Mouse (Mus musculus) cerebellum, postnatal 36 days (tissue): ENCODE data around the gene Dnajc1.

Experiments
- DNase-seq, 2 experiments: peaks; one replicate each; pipeline ENCODE4 v3.0.0; 2021 to 2022; ENCODE audit warnings: mixed read lengths in 2 of 2

The Dnajc1 gene

DNA sequence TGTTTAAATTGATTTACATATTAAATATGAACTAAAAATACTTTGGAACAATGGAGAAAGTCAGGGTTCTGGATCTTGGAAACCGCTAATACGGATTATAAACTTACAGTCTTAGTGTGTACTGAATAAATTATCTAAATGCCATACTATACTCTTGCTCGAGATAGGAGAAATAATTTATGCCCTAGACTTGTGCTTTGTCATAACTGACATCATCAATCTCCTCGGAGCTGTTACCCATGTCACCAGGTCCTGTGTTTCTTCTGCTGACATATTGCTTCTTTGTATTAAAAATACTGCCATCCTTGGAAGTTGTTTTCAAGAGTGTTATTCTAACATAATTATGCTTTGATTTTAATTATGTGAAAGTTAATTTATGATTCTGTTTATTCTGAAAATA is 197.3 kb downstream of the Dnajc1 start:
- DNase-seq, result no peak

- no peak for DNase-seq
Observed at GRCm38 (mm10) chr2:18188367-18188766, 204.3 kb downstream of the Dnajc1 start.

DNA sequence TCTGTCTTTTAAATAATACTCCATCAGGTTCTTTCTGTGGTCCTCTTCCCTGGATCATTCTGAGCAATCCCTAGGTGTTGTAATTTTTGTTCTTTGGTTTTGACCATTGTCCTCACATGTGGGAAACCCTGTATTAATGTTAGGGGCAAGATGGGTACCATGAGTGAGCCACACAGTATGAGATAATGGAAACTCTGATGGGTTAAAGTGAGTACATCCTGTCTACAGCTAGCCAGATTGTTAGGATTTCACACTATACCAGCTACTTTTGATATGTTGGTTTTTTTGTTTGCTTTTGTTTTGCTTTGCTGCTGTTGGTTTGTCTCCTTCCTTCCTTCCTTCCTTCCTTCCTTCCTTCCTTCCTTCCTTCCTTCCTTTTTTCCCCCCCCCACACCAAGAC is 209.6 kb downstream of the Dnajc1 start:
- no peak for DNase-seq

DNA sequence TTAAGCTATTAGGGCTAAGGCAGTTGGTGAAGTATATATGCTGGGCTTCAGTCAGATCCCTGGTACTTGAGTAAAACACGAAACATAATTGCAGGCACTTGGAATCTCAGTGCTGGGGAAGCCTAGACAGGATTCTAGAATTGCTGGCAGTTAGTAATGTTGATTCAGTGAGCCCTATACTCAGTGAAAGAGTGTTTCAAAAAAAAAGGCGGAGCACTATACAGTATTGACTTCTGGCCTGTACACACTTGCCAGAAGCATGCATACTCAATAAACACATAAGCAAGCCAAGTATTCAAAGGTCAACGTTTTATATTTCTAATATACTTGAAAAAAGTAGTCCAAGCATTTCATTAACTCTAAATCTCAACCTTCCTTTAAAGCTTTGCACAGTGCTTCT is 211.0 kb downstream of the Dnajc1 start:
- DNase-seq, result no peak

- no peak for DNase-seq
Observed at GRCm38 (mm10) chr2:18180323-18180722, 212.3 kb downstream of the Dnajc1 start.

DNA sequence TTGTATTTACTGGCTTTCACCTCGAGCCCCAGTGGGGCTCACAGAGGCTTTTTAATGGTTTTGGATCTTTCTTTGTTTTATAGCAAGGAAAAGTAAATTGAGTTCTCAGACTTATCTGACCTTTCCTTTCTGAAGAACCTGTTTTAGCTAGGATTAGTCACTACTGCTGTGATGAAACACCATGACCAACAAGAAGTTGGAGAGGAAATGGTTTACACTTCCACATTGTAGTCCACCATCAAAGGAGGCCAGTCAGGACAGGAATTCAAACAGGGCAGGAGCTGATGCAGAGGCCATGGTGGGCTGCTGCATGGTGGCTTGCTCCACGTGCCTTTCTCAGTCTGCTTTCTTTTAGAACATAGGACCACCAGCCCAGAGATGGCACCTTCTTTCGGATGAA is 216.4 kb downstream of the Dnajc1 start:
- DNase-seq, result no peak

DNA sequence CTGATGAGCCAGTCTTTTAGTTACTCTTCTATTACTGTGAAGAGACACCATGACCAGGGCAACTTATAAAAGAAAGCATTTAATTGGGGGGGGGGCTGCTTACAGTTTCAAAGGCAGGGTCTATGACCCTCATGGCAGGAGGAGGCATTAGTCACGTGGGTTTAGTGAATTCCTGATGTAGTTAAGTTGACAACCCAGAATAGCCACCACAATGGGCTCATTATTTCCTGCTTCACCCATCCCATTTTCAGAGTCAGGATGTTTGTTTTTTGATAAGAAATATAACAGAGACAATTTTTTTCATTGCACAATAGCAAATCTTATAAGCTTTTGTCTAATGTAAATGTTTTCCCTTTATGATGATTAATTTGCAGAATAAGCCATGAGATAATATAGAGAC is 217.4 kb downstream of the Dnajc1 start:
- no peak for DNase-seq

GRCm38 (mm10) chr2:18169174-18169948 is 223.3 kb downstream of the Dnajc1 start:
- no peak for DNase-seq

DNA sequence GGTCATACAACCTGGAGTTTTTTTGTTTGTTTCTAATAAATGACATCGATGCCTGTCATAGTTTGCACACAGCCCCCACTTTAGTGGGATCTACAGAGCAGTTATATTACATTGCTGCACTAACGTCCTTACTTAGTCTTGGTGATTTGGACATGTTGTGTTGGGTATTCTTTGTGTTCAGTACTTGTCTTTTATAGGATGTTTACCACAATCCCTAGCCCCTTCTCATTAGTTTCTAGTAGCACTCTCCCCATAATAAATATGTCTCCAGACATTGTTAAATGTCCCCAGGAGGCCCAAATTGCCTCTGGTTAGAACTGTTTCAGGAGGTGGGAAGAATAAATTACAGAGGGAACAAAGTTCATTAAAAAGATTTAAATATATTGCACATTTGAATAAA is 227.1 kb downstream of the Dnajc1 start:
- no peak for DNase-seq

GRCm38 (mm10) chr2:18160992-18161391 is 231.6 kb downstream of the Dnajc1 start:
- DNase-seq, result no peak

DNA sequence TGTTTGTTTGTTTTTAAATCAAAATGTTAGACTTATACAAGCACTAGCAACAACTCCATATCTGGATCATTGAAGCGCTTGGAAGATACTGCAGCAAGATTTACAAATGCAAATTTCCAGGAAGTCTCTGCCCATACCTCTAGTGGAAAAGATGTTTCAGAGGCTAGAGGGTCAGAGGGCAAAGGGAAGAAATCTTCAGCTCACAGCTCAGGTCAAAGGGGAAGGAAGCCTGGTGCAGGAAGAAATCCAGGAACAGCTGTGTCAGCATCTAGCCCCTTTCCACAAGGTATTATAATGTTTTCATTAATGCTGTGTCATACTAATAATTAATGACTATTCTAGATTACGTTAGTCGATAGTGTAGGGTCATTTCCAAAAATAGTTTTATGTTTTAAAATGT is 233.2 kb downstream of the Dnajc1 start:
- no peak for DNase-seq

GRCm38 (mm10) chr2:18156131-18156530 is 236.5 kb downstream of the Dnajc1 start:
- DNase-seq, result no peak
